Mouse (Mus musculus) embryonic facial prominence, embryonic 11.5 days (tissue): ENCODE data around the gene Hectd1. TPM values are rescaled to one million over a fixed set of nuclear protein-coding genes. Genes with fewer than 3 reads are reported as not detected.

Experiments
- ATAC-seq: fragments of 200-750 bp; cut with Nextera tagmentation; replicated peaks from 2 replicates; pipeline ENCODE4 v1.8.0; 2017; ENCODE audit warnings: low read depth; ENCODE audit not compliant: insufficient number of reproducible peaks, low FRiP score, low TSS enrichment
- DNase-seq: peaks from one replicate; pipeline ENCODE4 v3.0.0-alpha.2; 2015; ENCODE audit warnings: low spot score
- H3K27ac ChIP-seq: fragments of 300-500 bp; sonication (generic); replicated peaks from 2 replicates; pipeline ENCODE4 v1.5.1; 2014; ENCODE audit warnings: mild to moderate bottlenecking, low read depth, low read length, control low read depth
- H3K27me3 ChIP-seq: fragments of 300-500 bp; sonication (generic); 2 replicates; pipeline ENCODE4 v1.6.1; 2014; ENCODE audit warnings: mild to moderate bottlenecking, low read length, moderate library complexity, mixed read lengths; ENCODE audit not compliant: control insufficient read depth, insufficient read depth
- H3K36me3 ChIP-seq: fragments of 300-500 bp; sonication (generic); replicated peaks from 2 replicates; pipeline ENCODE4 v1.6.1; 2014; ENCODE audit warnings: low read depth, mild to moderate bottlenecking, low read length, moderate library complexity, mixed read lengths; ENCODE audit not compliant: control insufficient read depth, insufficient read depth
- H3K4me1 ChIP-seq: fragments of 300-500 bp; sonication (generic); 2 replicates; pipeline ENCODE4 v1.6.1; 2014; ENCODE audit warnings: low read length, mixed read lengths; ENCODE audit not compliant: control insufficient read depth, insufficient read depth
- H3K4me2 ChIP-seq: fragments of 300-500 bp; sonication (generic); 2 replicates; pipeline ENCODE4 v1.6.1; 2014; ENCODE audit warnings: low read depth, mild to moderate bottlenecking, control low read depth, low read length, moderate library complexity
- H3K4me3 ChIP-seq: fragments of 300-500 bp; sonication (generic); 2 replicates; pipeline ENCODE4 v1.5.1; 2014; ENCODE audit warnings: low read depth, low read length, control low read depth
- H3K9ac ChIP-seq: fragments of 300-500 bp; sonication (generic); replicated peaks from 2 replicates; pipeline ENCODE4 v1.6.1; 2014; ENCODE audit warnings: mild to moderate bottlenecking, control low read depth, low read length
- H3K9me3 ChIP-seq: fragments of 300-500 bp; sonication (generic); replicated peaks from 2 replicates; pipeline ENCODE4 v1.6.1; 2016; ENCODE audit warnings: mild to moderate bottlenecking, low read length, inconsistent platforms, mixed read lengths; ENCODE audit not compliant: control insufficient read depth
- WGBS: fragments of 180-500 bp; shearing (Covaris S2); extraction: QIAGEN DNeasy Blood & Tissue Kit; methylation state at CpG from one replicate; pipeline ENCODE4 v1.1.7; 2014; 5-methylcytosine and 5-hydroxymethylcytosine counted together
- polyA plus RNA-seq: library from polyadenylated mRNA; unstranded; fragments of >200 nt; fragmentation: Nextera tagmentation; extraction: Ambion mirVana; gene quantifications from 2 replicates; pipeline ENCODE4 v1.2.1, GENCODE M21; 2014

Gene Hectd1
- polyA plus RNA-seq, 1 experiment from 2014 or later = 33.7 TPM

DNA sequence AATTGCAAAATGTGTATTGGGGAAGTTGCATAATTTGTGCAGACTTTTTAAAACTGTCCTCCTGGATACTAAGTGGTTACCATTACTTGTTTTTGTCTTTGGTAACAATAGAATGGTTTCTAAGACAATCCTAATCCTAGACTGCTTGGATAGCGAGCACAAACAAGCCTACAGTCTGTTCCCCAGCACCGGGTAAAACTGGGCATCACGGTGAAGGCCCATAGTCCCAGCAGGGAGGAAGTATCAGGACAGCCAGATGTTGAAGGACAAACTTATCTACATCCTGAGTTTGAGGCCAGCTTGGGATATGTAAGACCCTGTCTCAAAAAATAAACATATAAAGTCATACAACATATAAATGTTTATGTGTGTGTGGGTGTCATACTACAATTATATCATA lies 5.9 kb upstream of the Hectd1 start:
- DNase-seq (no peak), ATAC-seq (no peak)
- H3K4me2 ChIP-seq = no peak overlapping the region
- no peak overlapping the region for H3K4me3 ChIP-seq
- H3K27ac ChIP-seq = no peak overlapping the region
- H3K9ac ChIP-seq = no peak overlapping the region
- no peaks in the 10 kb centered on the region for H3K27me3 ChIP-seq
- no peaks in the 10 kb centered on the region for H3K36me3 ChIP-seq
- WGBS = 67% methylated on average over 3 of the region's 3 CpGs
- H3K4me1 ChIP-seq = no peaks in the 10 kb centered on the region
- no peaks in the 10 kb centered on the region for H3K9me3 ChIP-seq

DNA sequence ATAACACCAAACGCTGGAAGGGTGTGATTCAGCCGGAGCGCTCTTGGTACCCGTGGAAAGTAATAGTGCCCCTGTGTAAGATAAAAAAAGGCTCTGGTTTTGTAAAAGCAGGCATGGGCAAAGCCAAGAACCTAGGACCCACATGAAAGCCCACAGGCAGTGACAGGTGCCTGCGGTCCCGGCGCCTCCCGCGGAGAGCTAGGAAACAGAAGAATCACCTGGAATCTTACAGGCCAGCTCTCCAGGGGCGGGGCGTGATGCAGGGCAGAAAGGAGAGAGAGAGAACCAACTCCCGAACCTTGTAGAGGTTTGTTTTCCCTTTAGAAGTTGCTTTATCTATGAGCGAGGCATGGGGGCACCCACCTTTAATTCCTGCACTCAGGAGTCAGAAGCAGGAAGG lies 2.6 kb upstream of the Hectd1 start:
- DNase-seq (no peak), ATAC-seq (no peak)
- no peak overlapping the region for H3K9ac ChIP-seq
- no peaks in the 10 kb centered on the region for H3K9me3 ChIP-seq
- H3K27ac ChIP-seq = no peak overlapping the region
- no peak overlapping the region for H3K4me3 ChIP-seq
- no peaks in the 10 kb centered on the region for H3K36me3 ChIP-seq
- H3K4me1 ChIP-seq = no peaks in the 10 kb centered on the region
- H3K4me2 ChIP-seq = no peak overlapping the region
- 73% methylated on average over 13 of the region's 13 CpGs for WGBS
- H3K27me3 ChIP-seq = no peaks in the 10 kb centered on the region

DNA sequence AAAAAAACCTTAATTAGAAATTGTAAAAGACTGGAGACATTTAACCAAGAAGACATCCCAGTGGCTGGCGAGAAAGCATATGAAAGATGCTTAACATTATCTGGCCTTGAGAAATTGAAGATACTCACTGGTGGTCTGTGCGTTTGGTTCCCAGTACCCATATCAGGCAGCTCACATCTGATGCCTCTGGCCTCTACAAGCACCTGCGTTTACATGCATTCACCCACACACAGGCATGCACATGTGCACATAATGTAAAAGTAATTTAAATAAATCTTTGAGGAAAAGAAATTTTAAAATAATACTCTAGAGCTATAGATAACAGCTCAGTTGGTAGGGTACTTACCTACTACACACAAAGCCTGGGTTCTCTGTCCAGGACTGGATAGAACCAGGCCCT lies 2.0 kb upstream of the Hectd1 start:
- no peak for ATAC-seq
- Histone ChIP-seq H3K4me3 (no peak overlapping the region), H3K27me3 (no peaks in the 10 kb centered on the region), H3K36me3 (no peaks in the 10 kb centered on the region), H3K4me1 (no peaks in the 10 kb centered on the region), H3K4me2 (no peak overlapping the region), H3K9ac (no peak overlapping the region), H3K9me3 (no peaks in the 10 kb centered on the region), H3K27ac (no peak overlapping the region)
- WGBS = 94% methylated on average over 3 of the region's 3 CpGs
- no peak for DNase-seq

DNA sequence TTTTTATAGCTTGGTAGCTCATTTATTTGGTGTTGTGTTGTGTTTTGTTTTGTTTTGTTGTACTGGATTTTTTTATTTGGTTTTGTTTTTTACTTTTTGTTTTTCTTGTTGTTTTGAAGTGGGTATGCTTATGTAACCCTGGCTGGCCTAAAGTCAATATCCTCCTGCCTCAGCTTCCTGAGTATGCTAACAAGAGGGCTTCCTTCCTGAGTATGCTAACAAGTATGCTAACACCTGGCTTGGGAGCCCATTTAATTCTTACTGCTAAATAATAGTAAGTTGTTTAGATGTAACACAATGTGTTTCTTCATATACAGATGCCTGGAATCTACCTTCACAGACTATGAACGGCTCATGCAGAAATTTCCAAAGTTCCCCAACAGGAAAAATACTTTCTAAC lies 1.3 kb upstream of the Hectd1 start:
- H3K4me2 ChIP-seq = no peak overlapping the region
- H3K4me3 ChIP-seq = no peak overlapping the region
- no peak overlapping the region for H3K27ac ChIP-seq
- no peak overlapping the region for H3K9ac ChIP-seq
- H3K4me1 ChIP-seq = no peaks in the 10 kb centered on the region
- H3K9me3 ChIP-seq = no peaks in the 10 kb centered on the region
- WGBS = 88% methylated on average over 1 of the region's 1 CpGs
- ATAC-seq (no peak), DNase-seq (no peak)
- no peaks in the 10 kb centered on the region for H3K27me3 ChIP-seq
- no peaks in the 10 kb centered on the region for H3K36me3 ChIP-seq

DNA sequence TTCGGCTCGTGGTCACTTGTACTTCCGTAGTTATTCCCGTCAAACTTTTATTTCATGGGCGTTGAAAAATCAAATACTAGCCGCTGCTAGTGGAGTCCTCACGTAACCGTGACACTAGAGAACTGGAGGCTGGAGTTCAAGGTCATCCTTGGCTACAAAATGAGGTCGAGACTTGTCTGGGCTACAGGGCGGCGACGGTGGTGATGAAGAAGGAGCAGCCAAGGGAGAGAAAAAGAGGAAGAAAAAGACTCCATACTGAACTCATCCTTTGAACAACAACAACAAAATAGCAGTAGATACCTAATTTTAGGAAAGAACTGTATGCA lies 704 bp upstream of the Hectd1 start:
- no peak for DNase-seq
- 2% methylated on average over 12 of the region's 12 CpGs for WGBS
- Histone ChIP-seq H3K4me2 (peak overlapping the region; percentile 58), H3K9ac (peak overlapping the region; percentile 98), H3K27me3 (no peaks in the 10 kb centered on the region), H3K4me3 (peak overlapping the region; percentile 69), H3K36me3 (no peaks in the 10 kb centered on the region), H3K27ac (peak overlapping the region; percentile 99), H3K9me3 (no peaks in the 10 kb centered on the region), H3K4me1 (no peaks in the 10 kb centered on the region)
- no peak for ATAC-seq

DNA sequence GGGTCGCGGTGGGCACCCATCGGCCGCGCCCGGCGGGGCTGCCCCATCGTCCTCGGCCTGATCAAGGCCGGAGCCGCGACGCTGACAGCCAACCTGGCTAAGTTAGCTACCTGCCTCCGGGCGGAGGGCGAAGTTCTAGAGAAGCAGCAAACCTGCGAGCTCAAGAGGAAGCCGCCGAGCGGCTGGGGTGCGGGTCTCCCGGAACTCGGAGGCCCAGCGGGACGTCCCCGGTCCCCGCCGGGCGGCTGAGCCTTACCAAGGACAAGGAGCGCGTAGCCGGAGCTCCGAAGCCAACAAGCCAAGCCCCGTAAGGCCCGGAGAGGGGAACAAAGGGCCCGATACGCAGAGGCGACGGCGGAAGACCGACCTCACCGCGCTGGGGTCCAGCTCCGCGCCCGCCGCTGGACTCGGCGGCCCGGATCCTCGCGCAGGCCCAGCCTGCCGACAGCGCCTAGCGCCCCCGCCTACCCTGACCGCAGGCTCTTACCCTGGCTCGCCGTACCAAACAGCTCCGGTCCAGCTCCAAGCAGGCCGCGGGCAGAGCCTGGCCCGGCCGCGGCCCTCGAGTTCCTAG lies 533 bp downstream of the Hectd1 start:
- H3K4me2 ChIP-seq = peak overlapping the region; percentile 58
- ATAC-seq (peak; percentile 80), DNase-seq (peak; percentile 57)
- H3K4me1 ChIP-seq = no peaks in the 10 kb centered on the region
- H3K27me3 ChIP-seq = no peaks in the 10 kb centered on the region
- H3K36me3 ChIP-seq = no peaks in the 10 kb centered on the region
- H3K9ac ChIP-seq = peak overlapping the region; percentile 98
- H3K9me3 ChIP-seq = no peaks in the 10 kb centered on the region
- H3K27ac ChIP-seq = peak overlapping the region; percentile 99
- peak overlapping the region; percentile 69 for H3K4me3 ChIP-seq
- WGBS = 0% methylated on average over 59 of the region's 66 CpGs

DNA sequence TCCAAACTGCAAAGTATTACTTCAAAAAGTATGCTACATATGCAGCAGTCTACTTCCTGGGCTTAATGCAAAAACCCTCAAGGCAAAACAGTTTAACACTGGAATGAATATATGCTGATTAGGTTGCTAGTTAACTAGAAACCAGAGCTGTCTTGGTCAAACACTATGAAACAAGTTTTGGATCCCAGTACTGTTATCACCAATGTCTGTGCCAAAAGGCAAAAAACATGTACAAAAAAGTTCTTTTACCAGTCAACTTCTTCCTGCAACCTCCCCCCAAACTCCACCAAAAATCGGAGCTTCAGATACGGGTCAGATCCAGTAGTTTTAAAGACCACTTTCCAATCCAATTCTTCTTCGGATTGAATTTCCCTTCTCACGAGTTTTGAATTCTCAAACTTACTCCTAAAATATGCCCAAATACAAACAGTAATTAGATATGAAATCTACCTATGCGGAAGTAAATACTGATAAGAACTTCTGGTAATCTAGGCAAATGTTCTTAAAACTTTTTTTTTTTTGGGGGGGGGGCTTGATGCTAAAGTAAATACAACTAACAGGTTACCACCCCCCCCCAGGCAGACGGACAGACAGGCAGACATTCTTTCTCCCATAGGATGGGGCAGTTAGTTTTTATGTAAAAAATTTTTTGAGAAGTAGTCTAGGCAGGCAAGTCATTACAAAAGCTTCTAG lies 1.2 kb downstream of the Hectd1 start:
- H3K9ac ChIP-seq = peak overlapping the region; percentile 98
- no peaks in the 10 kb centered on the region for H3K9me3 ChIP-seq
- peak overlapping the region; percentile 69 for H3K4me3 ChIP-seq
- no peaks in the 10 kb centered on the region for H3K27me3 ChIP-seq
- peak overlapping the region; percentile 58 for H3K4me2 ChIP-seq
- ATAC-seq = no peak
- H3K36me3 ChIP-seq = no peaks in the 10 kb centered on the region
- peak overlapping the region; percentile 99; the same call in 1 of the 2 replicates for H3K27ac ChIP-seq
- no peaks in the 10 kb centered on the region for H3K4me1 ChIP-seq
- DNase-seq = peak; percentile 20
- WGBS = 27% methylated on average over 6 of the region's 6 CpGs

DNA sequence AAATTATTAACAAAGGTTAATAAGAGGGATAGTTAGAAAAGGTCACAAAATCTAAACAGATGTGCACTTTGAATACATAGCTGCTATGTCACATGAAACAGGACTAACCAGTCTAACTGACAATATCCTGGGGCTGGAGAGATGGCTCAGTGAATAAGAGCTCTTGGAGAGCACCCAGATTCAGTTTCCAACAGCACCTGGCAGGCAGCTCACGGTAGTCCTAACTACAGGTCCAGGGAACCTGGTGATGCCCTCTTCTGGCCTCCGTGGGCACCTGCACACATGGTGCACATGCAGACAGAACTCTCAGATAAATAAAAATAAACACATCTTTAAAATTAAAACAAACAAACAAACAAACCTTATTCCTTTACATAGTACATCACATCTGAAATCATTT lies 4.0 kb downstream of the Hectd1 start:
- no peaks in the 10 kb centered on the region for H3K36me3 ChIP-seq
- H3K4me1 ChIP-seq = no peaks in the 10 kb centered on the region
- 96% methylated on average over 2 of the region's 2 CpGs for WGBS
- H3K9ac ChIP-seq = no peak overlapping the region
- no peak overlapping the region for H3K27ac ChIP-seq
- H3K4me2 ChIP-seq = no peak overlapping the region
- ATAC-seq (no peak), DNase-seq (no peak)
- H3K9me3 ChIP-seq = no peaks in the 10 kb centered on the region
- no peak overlapping the region for H3K4me3 ChIP-seq
- H3K27me3 ChIP-seq = no peaks in the 10 kb centered on the region
